Mouse (Mus musculus) liver, embryonic 14.5 days (tissue): ENCODE measurements around the gene Trp73.

Experiments used
- CTCF ChIP-seq: IDR thresholded peaks from 2 replicates; pipeline ENCODE4 v1.5.1; 2016; ENCODE audit warnings: antibody characterized with exemption, low read depth, control low read depth
- EP300 ChIP-seq: IDR thresholded peaks from 2 replicates; pipeline ENCODE4 v1.6.1; 2016; ENCODE audit warnings: antibody characterized with exemption, low read depth

- TF ChIP-seq CTCF = no peak
- TF ChIP-seq EP300 = no peak
Measured at GRCm38 (mm10) chr4:154144712-154145111, 4.7 kb upstream of the Trp73 start.
